Mouse (Mus musculus) gastrocnemius, postnatal 25 days (tissue): ENCODE data around the gene Alpk1. TPM values are rescaled to one million over a fixed set of nuclear protein-coding genes. Genes with fewer than 3 reads are reported as not detected.

Experiments
- DNase-seq: peaks from one replicate; pipeline ENCODE4 v3.0.0; 2022
- total RNA-seq, 2 experiments: library from RNA; stranded (reverse); gene quantifications; 1 replicate in 1 of 2; 2 replicates in 1 of 2; pipeline ENCODE4 v1.2.3; 2021

Alpk1 gene
- total RNA-seq, 2 experiments from 2014 or later = 1.0 to 1.4 TPM

DNA sequence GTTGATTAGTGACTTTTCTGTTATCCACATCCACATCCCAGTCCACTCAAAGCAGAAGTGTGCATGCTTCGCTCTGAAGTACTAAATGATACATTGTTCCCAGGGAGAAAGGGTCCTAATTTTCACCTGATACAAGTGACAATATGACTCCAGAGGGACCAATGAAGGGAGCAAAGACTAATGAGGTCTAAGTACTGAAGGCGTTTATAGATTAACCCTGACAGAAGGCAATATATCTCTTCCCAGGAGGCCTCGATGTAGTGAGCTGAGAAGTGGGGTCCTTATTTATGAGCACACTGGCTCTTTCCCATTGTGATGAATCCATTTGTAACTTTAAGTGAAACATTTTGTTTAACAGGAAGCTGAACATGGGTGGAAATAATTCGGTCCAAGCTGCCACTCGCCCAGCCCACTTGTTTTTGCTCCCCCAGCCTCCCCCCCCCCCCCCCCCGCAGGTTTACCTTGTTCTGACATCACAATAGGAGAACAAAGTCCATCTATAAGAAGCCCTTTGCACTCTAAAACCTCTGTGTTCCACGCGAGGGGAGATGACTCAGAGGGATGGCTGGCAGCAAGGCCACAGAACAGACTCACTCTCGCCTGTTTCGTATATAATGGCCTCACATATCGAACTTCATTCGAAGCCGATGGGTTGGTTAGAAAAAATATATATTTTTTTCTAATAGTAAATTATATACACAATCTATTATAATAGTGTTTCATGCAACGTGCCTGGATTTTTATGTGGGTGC is 36.5 kb downstream of the Alpk1 start:
- DNase-seq = no peak

GRCm38 (mm10) chr3:127741473-127741872 is 38.9 kb downstream of the Alpk1 start:
- DNase-seq = no peak

GRCm38 (mm10) chr3:127737876-127738275 is 42.5 kb downstream of the Alpk1 start:
- DNase-seq = no peak

DNA sequence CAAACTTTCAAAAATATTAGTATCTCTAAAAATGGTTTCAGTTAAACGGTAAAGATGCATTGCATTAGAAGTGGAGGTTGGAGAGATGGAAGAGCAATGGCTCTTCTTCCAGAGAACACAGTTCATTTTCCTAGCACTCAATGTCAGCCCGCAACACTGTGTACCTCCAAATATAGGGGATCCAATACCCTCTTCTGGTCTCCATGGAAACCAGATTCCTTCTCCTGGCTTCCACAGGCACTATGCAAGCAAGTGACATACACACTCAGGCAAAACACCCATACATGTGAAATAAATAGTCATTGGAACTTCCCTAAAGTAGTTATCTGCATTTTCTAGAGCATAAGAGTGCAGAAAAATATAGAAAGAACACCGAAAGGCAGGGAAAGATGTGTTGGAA is 44.9 kb downstream of the Alpk1 start:
- no peak for DNase-seq

- DNase-seq = no peak
Measured at GRCm38 (mm10) chr3:127729513-127730137, 50.7 kb downstream of the Alpk1 start.

DNA sequence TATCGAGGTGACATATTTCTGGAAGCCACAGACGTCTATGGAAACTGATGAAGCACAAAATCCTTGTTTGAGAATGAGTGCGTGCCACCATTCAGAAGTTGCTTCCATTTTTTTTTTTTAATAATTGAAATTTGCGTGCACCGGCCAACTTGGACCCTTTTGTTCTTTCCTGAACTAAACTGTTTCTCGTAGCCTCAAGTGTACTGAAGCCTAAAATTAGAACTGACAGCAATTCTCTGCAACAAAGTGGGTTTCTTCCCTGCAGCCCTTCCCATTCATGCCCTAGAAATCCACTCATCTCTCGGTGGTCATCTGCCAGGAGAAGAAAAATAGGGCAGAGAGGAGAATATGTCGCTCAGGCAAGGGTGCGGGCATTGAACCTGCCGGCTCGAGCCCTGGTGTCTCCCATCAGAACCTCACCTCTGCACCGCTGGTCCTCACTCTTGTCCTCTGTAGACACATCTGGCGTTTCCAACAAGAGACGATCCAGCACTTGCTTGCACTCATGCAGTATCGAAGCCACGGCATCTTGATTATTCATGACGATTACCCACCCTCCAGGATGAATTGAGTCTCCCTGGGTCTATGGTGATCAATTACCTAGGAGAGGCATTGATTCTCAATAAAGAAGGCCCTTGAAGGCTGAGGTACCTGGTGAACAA is 51.3 kb downstream of the Alpk1 start:
- DNase-seq = no peak

DNA sequence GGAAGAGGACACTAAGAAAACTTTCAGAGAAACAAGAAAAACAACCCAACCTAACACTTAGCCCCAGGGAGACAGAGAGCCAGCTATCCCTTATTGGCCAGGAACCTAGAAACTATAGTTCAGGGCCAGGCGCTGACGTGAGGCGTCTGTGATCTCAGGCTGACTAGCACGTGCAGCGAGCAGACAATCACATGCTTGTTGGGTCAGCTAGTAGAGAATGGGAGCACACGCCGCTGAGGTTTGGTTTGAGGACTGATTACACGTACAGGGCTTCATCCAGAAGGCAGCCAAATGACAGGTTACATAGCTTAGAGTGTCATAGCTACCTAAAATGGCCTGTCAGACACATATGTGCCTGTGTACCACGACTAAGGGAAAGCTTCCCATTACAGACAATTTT is 52.3 kb downstream of the Alpk1 start:
- DNase-seq = no peak

DNA sequence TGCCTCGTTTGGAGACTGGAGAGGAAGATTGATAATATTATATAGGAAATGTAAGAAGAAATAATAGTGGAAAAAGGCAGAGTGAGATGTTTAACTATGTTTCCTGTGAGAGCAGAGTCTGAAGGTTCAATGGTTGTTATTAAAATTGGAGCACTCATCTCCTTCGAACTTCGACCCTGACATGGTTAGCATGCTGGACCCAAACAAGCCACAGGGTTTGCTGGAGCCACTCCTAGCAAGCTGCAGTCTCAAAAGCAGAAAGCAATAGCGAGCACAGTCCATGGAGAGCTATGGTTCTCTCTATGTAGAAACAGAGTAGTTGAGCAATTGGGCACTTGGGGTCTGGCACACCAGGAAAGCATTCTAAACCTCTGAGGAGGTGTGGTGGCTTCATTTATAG is 59.4 kb downstream of the Alpk1 start:
- no peak for DNase-seq

DNA sequence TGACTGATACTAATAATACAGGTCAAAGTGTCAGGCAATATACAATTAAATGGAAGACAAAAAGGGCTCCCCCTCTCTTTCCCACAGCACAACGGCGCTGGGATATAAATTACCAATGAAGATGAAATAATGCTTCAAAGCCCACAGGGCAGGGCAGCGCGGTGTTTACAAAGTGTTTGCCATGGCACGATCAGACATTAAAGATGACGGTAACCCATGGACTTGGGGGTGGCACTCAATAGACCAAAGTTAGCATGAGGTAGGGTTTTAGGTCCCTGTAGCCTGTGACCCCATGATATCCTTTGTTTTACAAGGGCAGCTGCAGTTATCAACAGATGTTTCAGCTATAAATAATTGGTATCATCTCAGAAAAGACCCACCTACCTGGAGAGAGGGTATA is 60.3 kb downstream of the Alpk1 start:
- no peak for DNase-seq

DNA sequence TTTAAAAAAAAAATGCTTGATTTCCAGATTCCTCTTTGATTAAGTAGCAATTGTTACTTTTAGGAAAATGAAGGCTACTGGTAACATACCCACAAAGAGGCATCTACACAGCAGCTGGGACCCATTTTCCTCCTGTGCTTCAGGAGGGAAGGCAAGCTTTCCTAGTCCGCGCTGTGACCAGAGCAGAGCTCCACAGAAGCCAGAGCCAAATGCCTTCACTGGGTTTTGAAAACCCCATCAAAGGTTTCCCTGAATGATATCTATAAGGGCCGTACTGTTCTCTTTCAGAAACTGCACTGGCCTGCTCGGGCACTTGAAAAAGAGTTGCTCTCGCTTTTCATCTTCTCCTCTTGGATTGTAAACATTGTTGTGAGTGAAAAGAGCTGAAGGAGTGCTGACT is 60.7 kb downstream of the Alpk1 start:
- no peak for DNase-seq

- DNase-seq = no peak
Measured at GRCm38 (mm10) chr3:127716759-127717158, 63.6 kb downstream of the Alpk1 start.

DNA sequence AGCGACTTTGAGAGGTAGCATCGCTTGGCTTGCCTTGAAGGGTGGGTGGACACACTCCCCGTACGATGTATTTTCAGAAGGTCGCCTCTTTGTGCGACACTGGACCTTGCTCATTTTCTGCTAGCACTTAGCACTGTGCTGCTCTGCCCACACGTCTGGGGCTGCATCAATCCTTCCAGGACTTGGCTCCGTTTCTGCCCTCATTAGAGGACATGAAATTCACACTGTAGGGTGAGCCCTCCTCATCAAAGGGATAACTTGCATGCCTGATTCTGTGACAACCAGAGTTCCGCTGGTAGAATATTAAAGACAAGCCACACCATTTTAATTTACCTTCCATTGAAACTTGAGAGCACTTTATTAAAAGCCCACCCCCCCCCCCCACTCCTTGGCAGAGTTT is 67.2 kb downstream of the Alpk1 start:
- no peak for DNase-seq

DNA sequence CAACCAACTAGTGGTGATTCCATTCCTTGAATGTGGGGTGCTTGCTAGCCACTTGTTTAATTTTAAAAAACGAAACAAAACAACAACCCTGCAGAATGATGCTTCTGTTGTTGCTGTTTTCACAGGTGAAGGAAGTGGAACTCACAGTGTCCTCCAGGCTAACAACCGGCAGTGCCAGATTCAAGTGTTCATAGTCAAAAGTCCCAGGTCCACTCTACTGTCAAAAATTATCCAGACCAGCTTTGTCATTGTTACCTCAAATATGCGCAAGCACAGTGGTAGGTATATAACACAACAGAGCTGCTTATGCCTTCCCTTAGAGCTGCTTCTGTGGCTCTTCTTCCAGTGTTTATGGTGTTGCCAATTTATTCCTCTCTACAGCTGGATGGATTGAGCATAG is 68.8 kb downstream of the Alpk1 start:
- DNase-seq = no peak

DNA sequence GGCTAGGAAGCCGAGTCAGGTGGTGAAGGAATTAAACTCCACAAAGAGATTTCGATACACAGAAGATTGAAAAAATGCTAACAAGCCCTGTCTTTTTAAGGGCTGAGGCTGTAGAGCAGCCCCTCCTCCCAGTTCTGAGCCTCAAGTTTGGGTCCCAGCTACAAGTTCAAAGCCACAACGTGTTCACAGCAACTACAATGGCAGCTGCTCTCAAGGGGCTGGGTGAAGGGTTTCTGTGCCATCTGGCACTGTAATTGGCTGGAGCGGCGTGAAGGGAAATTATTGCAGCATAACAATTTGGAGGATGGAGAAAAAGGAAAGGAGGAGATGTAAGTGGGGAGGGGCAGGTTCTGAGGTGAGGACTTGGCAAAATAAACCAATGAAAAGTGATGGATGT is 73.2 kb downstream of the Alpk1 start:
- no peak for DNase-seq

- no peak for DNase-seq
Measured at GRCm38 (mm10) chr3:127706445-127707088, 73.8 kb downstream of the Alpk1 start.

GRCm38 (mm10) chr3:127705515-127706444 is 74.5 kb downstream of the Alpk1 start:
- DNase-seq = no peak

DNA sequence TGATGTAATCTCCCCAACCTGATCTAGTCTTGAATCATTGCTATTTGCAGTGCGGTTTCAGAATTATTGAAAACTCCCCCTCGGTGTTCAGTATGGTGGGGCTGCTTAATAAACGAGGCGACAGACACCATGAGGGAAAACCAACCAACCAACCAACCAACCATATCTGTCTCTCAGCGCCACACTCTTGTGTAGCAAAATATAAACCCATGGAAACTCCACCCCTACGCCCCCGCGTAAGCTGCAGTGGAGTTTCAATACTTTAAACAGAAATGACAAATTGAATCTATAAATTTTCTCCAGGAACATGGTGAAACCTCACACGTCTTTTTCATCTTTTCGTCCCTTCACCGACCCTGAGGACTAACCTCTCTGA is 75.2 kb downstream of the Alpk1 start:
- DNase-seq = no peak

DNA sequence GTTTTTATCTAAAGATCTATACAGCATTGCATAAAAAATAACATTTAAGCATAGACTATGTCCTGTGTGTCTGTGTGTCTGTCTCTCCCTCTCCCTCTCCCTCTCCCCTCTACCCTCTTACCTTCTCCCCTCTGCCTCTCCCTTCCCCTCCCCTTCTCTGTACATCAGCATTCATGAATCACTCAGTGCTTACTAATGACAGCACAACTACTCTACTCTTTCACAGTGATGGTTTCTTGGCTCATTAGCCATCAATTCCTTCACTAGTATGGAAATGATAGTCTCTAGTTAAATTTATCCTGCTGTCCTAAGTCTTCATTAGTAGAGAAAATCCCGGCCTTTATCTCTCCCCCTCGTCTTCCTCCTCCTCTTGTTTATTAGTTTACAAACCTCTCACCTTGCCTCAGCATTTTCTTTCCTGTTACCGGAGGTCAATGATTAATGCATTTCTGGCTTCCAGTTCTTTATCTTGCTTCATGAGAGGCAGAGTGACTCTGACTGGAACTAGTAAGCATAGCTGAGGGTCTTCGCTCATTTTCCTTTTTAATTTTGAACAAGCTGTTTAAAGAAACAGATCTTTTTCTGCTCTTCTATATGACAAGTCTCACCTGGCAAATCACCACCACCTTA is 79.0 kb downstream of the Alpk1 start:
- no peak for DNase-seq

- DNase-seq = no peak
Measured at GRCm38 (mm10) chr3:127698636-127699035, 81.7 kb downstream of the Alpk1 start.

GRCm38 (mm10) chr3:127696541-127696940 is 83.8 kb downstream of the Alpk1 start:
- DNase-seq = no peak
